Mouse (Mus musculus): ENCODE data around the gene Kcnmb4.
A peak's percentile ranks its signal among the peaks of the same experiment; 100 is the strongest.

The Kcnmb4 gene

GRCm38 (mm10) chr10:116402742-116403425 lies 70.8 kb downstream of the Kcnmb4 start:
- DNase-seq (ENCODE audit: low read depth, low spot score), result no peak

- DNase-seq (ENCODE audit: low read depth, low spot score), result no peak
Observed at GRCm38 (mm10) chr10:116397973-116398372, 75.7 kb downstream of the Kcnmb4 start.

GRCm38 (mm10) chr10:116397573-116397972 lies 76.1 kb downstream of the Kcnmb4 start:
- DNase-seq (ENCODE audit: low read depth, low spot score), result no peak

DNA sequence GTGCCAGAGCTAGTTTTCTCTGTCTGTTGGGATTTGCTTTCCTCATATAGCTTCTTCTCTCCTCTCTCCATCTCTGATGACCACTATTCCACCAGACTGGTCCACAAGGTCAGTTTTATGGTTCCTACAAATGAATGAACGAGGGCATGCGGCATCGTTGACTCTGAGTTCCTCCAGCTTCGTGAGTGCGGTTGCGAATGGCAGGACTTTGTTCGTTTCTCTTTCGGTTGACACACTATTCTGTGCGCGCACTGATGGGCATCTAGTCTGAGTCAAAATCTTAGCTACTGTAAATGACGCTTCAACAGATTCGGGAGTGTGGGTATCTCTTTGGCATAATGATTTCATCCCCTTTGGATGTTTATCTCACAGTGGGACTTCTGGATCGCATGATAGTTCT lies 76.7 kb downstream of the Kcnmb4 start:
- DNase-seq (ENCODE audit: low read depth, low spot score), result no peak

DNA sequence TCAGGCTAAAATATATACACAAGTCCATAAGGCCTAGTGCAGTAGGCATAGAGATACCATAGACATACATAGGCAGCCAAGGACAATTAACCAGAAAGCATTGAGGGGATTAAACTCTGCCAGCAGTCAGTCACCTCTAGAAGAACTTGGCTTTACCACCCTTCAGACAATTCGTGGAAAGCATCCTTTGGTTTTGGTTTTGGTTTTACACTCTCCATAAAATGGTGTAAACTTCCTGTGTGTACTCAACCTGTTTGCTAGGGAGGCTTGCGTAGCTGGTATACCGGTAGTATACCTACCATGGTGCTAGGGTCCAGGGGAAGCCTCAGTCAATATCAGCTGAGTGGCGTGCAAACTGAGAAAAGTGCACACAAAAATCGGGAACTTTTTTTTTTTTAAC lies 77.4 kb downstream of the Kcnmb4 start:
- DNase-seq (ENCODE audit: low read depth, low spot score), result no peak

DNA sequence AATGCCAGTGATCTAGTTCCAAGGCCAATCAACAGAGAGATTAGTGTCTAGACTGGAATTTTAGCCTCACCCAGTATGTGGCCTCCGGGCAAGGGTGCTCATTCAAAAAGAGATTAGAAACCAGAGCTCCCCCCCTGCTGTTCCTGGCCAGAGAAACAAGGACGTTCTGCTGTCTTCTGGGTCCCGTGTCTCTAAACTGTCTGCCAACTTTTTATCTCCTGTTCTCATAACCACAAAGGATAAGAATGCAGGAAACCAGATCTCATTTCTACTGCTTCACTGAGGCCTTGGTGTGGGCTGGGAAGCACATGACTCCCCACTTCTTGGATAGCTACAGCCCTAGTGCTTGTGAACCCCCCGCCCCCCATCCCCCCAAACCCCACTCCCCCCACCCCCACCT lies 79.1 kb downstream of the Kcnmb4 start:
- DNase-seq (ENCODE audit: low read depth, low spot score), result no peak

DNA sequence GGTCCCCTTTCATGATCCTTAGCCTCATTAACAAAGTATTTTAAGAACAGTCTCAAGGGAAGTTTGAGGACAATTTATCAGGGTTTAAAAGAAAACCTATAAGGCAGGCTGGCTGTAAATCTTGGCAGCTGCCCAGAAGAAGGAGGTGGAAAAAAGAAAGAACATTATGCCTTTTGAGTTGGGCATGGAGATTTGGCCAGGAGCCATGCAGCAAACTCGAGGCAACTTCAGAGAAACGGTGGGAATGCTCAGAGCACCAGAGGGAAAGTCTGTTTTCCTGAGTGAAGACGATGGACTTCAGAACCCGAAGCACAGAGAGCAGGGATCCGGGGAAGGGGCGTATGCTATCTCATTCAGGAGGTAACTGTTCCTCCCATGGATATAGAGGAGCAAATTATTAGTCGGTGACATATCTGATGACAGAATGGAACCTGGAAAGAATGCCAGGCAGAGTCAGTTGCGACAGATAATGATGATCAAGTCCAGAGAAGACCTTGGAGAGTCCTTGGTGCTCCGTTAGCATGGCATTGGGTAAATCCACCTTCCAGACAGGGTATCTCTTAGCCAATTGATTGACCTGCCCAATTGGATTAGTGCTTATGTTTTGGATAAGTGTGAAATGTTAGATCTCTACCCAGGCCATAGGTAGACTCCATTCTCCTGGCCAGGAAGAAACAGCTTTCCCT lies 79.7 kb downstream of the Kcnmb4 start:
- no peak for DNase-seq (ENCODE audit: low read depth, low spot score)

DNA sequence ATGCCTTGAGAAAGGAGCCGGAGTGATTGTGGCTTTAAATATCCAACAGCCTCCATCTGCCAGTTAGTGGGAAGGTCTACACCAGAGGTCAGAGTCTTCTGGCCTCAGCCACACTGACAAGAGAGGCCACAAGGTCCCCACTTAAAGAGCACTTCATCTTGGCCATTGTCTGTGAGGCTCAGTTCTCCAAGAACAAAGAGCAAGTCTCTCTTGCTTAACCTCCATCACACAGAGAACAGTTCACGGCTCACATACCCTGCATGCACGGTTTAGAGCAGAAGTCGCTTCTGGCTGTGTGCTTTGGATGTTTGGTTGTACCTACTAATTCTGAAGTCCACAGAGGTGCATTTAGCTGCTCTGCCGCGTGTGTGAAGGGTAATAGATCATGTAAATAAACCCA lies 84.8 kb downstream of the Kcnmb4 start:
- no peak for DNase-seq (ENCODE audit: low read depth, low spot score)

GRCm38 (mm10) chr10:116386391-116386885 lies 87.2 kb downstream of the Kcnmb4 start:
- no peak for DNase-seq (ENCODE audit: low read depth, low spot score)

DNA sequence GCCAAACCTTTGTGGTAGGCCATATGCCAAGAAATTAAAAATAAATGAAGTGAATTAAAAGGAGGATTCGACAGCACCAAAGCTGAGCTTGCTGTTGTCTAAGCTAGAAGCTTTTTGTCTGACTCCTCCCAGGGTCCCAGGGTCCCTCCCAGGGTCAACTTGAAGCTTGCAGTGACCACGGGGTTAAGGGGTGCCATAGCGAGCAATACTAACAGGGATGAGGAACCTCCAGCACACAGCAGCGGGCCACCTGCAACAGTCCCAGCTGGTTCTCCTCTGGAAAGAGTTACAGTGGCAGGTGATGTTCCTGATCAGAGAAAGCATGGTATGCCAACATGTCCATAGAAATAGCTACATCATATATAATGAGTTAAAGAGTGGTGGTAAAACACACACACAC lies 89.3 kb downstream of the Kcnmb4 start:
- no peak for DNase-seq (ENCODE audit: low read depth, low spot score)

GRCm38 (mm10) chr10:116382826-116383685 lies 90.6 kb downstream of the Kcnmb4 start:
- DNase-seq (ENCODE audit: low read depth, low spot score), result no peak

DNA sequence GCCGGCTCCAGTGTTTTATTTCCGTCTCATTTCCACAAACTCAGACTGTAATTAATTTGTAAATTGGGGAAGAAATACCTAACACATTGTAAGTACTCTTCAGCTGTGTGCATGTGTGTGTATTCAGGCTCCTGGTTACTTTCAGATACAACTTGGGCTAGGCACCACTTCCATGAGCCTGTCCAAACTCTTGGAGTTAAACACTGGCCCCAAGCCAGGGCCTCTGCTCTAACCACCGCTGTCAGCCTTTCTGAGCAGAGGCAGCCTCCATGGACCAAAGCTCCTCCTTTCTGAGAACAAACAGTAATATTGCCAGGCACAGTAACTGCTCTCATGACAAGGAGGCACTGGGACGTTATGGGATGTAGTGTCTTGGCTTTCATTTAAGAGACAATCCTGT lies 96.8 kb downstream of the Kcnmb4 start:
- no peak for DNase-seq (ENCODE audit: low read depth, low spot score)

DNA sequence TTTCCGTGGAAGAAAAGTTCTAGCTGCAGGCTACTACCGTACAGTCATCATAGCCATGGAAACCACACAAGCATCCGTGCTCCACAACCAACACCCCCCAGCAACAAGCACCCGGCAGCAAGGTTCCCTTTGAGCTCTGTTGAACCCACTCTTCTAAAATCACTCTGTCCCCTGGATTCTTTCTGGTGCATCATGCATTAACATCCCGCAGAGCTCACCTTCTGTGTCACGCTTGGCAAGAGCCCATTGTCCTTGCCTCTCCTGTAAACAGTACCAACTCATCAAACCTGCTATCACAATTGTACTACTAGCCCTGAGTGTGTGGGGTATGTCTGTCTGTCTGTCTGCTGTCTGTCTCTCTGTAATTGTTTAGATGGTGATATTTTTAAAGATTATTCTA lies 99.6 kb downstream of the Kcnmb4 start:
- no peak for DNase-seq (ENCODE audit: low read depth, low spot score)

- DNase-seq (ENCODE audit: low read depth, low spot score), result peak; percentile 50
Observed at GRCm38 (mm10) chr10:116370991-116371725, 102.5 kb downstream of the Kcnmb4 start.

All from embryo, embryonic 11.5 days (tissue).